Mouse (Mus musculus) midbrain, embryonic 13.5 days (tissue): Measurements from ENCODE around the gene Cwc25. TPM values are rescaled to one million over a fixed set of nuclear protein-coding genes. Genes with fewer than 3 reads are reported as not detected.

Experiments
- ATAC-seq: fragments of 200-750 bp; cut with Nextera tagmentation; 2 replicates; pipeline ENCODE4 v1.8.0; 2017; ENCODE audit warnings: mild to moderate bottlenecking, moderate TSS enrichment, moderate library complexity
- H3K27ac ChIP-seq: fragments of 300-500 bp; sonication (generic); 2 replicates; pipeline ENCODE4 v1.5.1; 2015; ENCODE audit warnings: inconsistent platforms, mild to moderate bottlenecking, moderate library complexity
- H3K27me3 ChIP-seq: fragments of 300-500 bp; sonication (generic); 2 replicates; pipeline ENCODE4 v1.6.1; 2015; ENCODE audit warnings: mild to moderate bottlenecking, inconsistent platforms
- H3K36me3 ChIP-seq: fragments of 300-500 bp; sonication (generic); 2 replicates; pipeline ENCODE4 v1.6.1; 2015; ENCODE audit warnings: mild to moderate bottlenecking, inconsistent platforms
- H3K4me1 ChIP-seq: fragments of 300-500 bp; sonication (generic); replicated peaks from 2 replicates; pipeline ENCODE4 v1.6.1; 2015; ENCODE audit warnings: inconsistent platforms
- H3K4me2 ChIP-seq: fragments of 300-500 bp; sonication (generic); replicated peaks from 2 replicates; pipeline ENCODE4 v1.6.1; 2015; ENCODE audit warnings: moderate library complexity, mild to moderate bottlenecking, inconsistent platforms
- H3K4me3 ChIP-seq: fragments of 300-500 bp; sonication (generic); replicated peaks from 2 replicates; pipeline ENCODE4 v1.5.1; 2015; ENCODE audit warnings: mild to moderate bottlenecking, inconsistent platforms
- H3K9ac ChIP-seq: fragments of 300-500 bp; sonication (generic); replicated peaks from 2 replicates; pipeline ENCODE4 v1.6.1; 2015; ENCODE audit warnings: mild to moderate bottlenecking, inconsistent platforms
- H3K9me3 ChIP-seq: fragments of 300-500 bp; sonication (generic); 2 replicates; pipeline ENCODE4 v1.6.1; 2016; ENCODE audit warnings: mild to moderate bottlenecking, inconsistent platforms
- WGBS: fragments of 180-500 bp; shearing (Covaris S2); methylation state at CpG from one replicate; pipeline ENCODE4 v1.1.7; 2015; 5-methylcytosine and 5-hydroxymethylcytosine counted together
- polyA plus RNA-seq: library from polyadenylated mRNA; unstranded; fragments of >200 nt; fragmentation: Nextera tagmentation; extraction: Ambion mirVana; gene quantifications from 2 replicates; pipeline ENCODE4 v1.2.1, GENCODE M21; 2015

Cwc25 gene
- polyA plus RNA-seq, 1 experiment from 2014 or later: 19.0 TPM

DNA sequence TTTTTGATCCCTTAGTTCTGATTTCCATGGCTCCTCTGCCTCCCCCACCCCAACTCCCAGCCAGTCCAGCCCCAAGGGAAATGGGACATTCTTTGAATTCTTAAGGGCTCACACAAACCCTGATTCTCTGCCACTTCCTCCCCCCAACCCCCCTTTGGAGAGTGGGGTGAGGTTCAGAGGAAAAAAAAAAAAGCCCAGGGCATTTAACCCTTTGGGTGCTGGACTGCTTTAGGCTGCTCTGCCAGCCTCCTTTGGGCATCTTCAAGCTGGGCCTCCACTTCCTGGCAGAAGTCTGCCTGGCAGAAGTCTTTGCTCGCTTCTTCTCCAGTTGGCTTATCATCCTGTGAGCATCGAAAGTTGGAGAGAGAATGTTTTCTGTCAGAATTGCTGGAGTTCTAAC is 41.7 kb upstream of the Cwc25 start:
- Histone ChIP-seq H3K4me2 (no peak overlapping the region), H3K4me1 (peaks cover 92% of the 10 kb centered on the region), H3K27ac (0 out of 2 replicates have a peak overlapping the region, but pooled peaks have one; percentile 7), H3K27me3 (no peaks in the 10 kb centered on the region), H3K4me3 (no peak overlapping the region), H3K36me3 (peaks cover 30% of the 10 kb centered on the region), H3K9ac (no peak overlapping the region; the same call in 1 of the 2 replicates), H3K9me3 (no peaks in the 10 kb centered on the region)
- WGBS: 67% methylated on average over 2 of the region's 2 CpGs
- ATAC-seq: no peak

DNA sequence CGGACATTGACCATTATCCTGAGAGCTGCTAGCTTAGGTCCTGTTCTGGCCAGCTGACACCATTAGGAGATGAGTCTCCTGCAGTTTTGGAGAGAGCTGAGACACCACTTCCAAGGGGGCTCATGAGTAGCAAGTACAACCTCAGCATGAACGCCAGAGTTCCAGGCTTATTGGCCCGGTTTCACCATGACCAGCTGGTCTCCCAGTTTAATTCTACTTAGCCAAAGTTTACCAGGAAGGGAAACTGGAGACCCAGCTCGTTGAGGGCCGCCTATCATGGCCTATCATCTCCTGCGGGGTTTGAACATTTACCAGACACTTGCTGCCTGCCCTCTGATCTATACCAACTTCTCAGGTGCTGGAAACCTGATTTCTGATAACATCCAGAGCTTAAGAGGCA is 41.3 kb upstream of the Cwc25 start:
- ATAC-seq: no peak
- Histone ChIP-seq H3K4me2 (no peak overlapping the region), H3K9ac (no peak overlapping the region; the same call in 1 of the 2 replicates), H3K4me1 (peaks cover 89% of the 10 kb centered on the region), H3K27me3 (no peaks in the 10 kb centered on the region), H3K4me3 (no peak overlapping the region), H3K27ac (0 out of 2 replicates have a peak overlapping the region, but pooled peaks have one; percentile 7), H3K36me3 (peaks cover 30% of the 10 kb centered on the region), H3K9me3 (no peaks in the 10 kb centered on the region)
- WGBS: 59% methylated on average over 6 of the region's 6 CpGs

DNA sequence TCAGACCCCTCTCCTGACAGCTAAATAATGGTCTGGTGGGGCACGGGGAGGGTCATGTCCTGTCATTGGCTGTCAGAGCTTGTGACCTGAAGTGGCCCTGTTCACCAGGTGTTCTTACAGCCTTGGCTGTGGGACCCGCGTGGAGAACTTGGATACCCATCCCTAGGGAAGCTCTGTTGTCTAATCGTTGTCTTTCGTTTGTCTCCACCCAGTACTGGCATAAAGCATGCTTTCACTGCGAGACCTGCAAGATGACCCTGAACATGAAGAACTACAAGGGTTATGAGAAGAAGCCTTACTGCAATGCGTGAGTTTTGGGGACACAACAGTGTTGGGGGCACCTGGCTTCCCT is 40.2 kb upstream of the Cwc25 start:
- Histone ChIP-seq H3K9me3 (no peaks in the 10 kb centered on the region), H3K4me1 (peaks cover 89% of the 10 kb centered on the region), H3K4me2 (peak overlapping the region; percentile 49), H3K27ac (peak overlapping the region; percentile 80; the same call in 1 of the 2 replicates), H3K27me3 (no peaks in the 10 kb centered on the region), H3K4me3 (peak overlapping the region; percentile 20; the same call in 1 of the 2 replicates), H3K9ac (0 out of 2 replicates have a peak overlapping the region, but pooled peaks have one; percentile 51), H3K36me3 (peaks cover 30% of the 10 kb centered on the region)
- ATAC-seq: no peak
- 54% methylated on average over 7 of the region's 7 CpGs for WGBS

DNA sequence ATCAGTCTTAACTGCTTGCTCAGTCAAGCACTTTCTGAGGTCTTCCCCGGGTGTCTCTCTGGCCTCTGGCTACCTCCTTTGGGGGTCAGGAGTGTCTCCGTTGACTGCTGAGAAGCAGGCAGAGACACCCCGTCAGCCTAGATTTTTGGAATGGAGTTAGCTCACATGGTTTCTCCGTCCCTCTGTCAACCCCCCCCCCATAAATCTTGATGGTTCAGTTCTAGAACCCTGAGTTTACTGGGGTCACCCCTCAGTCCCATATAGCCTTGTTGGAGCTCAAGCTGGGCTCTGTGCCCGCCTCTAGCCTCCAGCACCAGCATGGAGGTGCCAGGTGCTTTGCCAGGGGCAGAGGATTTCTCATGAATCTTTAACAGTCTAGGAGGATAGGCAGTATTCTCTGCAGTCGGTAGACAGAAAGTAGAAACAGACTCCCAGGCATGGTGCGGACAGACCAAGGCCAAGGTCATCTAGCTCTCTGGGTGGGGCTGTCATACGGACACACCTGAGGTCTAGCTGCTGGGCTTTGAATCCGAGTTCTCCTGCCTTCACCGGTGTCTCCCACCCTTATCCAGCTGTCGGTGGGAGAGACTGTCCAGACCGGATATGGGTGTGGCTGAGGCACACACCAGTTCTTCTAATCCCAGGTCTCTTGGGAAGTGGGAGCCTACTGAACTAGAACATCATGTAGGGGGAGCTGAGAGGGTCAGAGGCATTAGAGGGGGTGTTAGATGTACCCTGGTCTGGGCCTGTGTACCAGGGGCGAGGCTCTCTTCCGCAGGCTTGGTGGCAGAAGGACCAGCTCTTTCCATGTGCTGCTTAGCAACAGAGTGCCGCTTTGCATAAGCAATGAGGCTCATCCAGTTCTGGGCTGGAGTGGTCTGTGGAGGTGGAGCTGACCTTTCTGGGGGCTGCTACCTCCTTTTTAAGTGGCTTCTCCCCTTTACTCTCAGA is 39.6 kb upstream of the Cwc25 start:
- peak; percentile 67 for ATAC-seq
- peak overlapping the region; percentile 51; the same call in 1 of the 2 replicates for H3K9ac ChIP-seq
- H3K4me3 ChIP-seq: peak overlapping the region; percentile 20
- peaks cover 30% of the 10 kb centered on the region for H3K36me3 ChIP-seq
- WGBS: 35% methylated on average over 15 of the region's 15 CpGs
- no peaks in the 10 kb centered on the region for H3K27me3 ChIP-seq
- H3K27ac ChIP-seq: peak overlapping the region; percentile 80
- H3K9me3 ChIP-seq: no peaks in the 10 kb centered on the region
- H3K4me2 ChIP-seq: peak overlapping the region; percentile 49
- H3K4me1 ChIP-seq: peaks cover 89% of the 10 kb centered on the region

DNA sequence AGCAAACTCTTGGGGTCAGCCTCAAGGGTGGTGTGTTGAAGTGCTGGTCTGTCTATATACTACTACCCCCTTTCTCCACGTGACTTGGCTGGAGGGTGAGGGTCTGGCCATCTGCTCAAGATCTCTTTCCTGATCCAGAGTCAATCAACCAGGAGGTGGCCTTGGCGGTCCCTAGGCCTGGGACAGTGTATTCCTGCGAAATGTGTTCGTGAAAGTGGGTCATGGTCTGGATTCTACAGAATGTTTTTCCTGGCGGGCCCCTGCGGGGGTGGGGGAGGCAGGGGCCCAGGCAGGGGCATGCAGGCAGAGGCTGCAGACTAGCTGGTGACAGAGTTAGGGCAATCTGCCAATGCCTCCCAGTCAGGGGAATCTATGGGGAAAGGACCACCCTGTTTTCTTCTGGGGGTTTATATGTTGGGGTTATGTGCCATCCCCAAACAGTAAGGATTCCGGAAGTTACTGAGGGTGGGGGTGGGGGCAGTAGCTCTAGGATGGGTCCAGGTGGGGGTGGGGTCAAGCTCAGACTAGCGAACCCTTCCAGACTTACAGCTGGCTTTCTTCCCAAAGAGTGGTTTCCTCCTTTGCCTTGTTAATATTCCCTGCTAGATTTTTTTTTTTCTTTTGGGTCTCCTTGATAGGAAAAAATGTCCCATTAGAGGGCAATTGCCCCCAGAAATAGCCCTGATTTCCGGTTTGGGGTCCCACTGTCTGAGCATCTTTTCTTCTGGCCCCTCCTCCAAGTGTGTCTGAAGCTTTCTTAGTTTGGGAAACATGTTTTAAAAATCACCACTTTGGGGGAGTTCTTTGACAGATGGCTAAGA is 38.7 kb upstream of the Cwc25 start:
- 40% methylated on average over 9 of the region's 9 CpGs for WGBS
- H3K4me1 ChIP-seq: peaks cover 84% of the 10 kb centered on the region
- no peaks in the 10 kb centered on the region for H3K27me3 ChIP-seq
- ATAC-seq: no peak
- H3K36me3 ChIP-seq: peaks cover 30% of the 10 kb centered on the region
- peak overlapping the region; percentile 80 for H3K27ac ChIP-seq
- peak overlapping the region; percentile 49 for H3K4me2 ChIP-seq
- H3K4me3 ChIP-seq: no peak overlapping the region
- peak overlapping the region; percentile 46; the same call in 1 of the 2 replicates for H3K9ac ChIP-seq
- H3K9me3 ChIP-seq: no peaks in the 10 kb centered on the region

DNA sequence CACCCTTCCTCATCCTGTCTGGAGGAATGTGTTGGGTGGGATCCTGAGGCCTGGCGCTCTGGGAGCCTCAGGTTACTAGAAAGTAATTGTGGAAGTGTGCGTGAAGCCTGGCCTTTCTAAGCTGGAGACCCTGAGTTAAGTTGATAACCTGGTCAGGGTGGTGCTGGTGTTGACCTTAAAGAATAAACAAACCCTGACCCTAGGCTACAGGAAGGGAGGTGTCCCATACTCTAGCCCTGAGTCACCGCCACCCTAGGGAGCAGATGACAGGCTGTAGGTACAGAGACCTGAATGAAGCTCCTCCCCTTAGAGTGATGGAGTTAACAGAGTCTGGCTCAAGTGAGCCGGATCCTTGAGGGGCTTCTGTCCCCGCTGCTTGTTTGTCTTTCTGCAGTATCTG is 37.5 kb upstream of the Cwc25 start:
- H3K4me3 ChIP-seq: no peak overlapping the region
- no peak overlapping the region for H3K9ac ChIP-seq
- WGBS: 92% methylated on average over 5 of the region's 5 CpGs
- H3K4me1 ChIP-seq: peaks cover 73% of the 10 kb centered on the region
- no peaks in the 10 kb centered on the region for H3K27me3 ChIP-seq
- H3K9me3 ChIP-seq: no peaks in the 10 kb centered on the region
- H3K36me3 ChIP-seq: peaks cover 23% of the 10 kb centered on the region
- no peak for ATAC-seq
- H3K4me2 ChIP-seq: no peak overlapping the region
- H3K27ac ChIP-seq: no peak overlapping the region

DNA sequence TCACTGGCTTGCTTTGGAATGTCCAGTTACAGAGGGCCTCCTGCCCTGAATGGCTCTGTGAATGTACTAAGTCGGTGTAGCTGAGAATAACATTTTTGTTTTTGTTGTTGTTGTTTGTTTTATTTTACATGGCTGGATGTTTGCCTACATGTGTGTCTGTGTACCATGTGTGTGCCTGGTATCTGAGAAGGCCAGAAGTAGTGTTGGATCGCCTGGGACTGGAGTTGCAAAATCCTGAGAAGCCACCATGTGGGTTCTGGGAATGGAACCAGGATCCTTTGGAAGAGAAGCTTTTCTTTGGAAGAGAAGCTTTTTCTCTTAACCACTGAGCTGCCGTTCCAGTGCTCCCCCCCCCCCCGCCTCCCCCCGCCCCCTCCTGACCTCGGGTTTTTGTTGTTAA is 36.1 kb upstream of the Cwc25 start:
- Histone ChIP-seq H3K9me3 (no peaks in the 10 kb centered on the region), H3K4me1 (peaks cover 62% of the 10 kb centered on the region), H3K27ac (no peak overlapping the region), H3K4me2 (peak overlapping the region; percentile 84), H3K27me3 (no peaks in the 10 kb centered on the region), H3K4me3 (peak overlapping the region; percentile 97; the same call in 1 of the 2 replicates), H3K9ac (peak overlapping the region; percentile 98), H3K36me3 (peaks cover 9% of the 10 kb centered on the region)
- WGBS: 36% methylated on average over 6 of the region's 6 CpGs
- no peak for ATAC-seq

DNA sequence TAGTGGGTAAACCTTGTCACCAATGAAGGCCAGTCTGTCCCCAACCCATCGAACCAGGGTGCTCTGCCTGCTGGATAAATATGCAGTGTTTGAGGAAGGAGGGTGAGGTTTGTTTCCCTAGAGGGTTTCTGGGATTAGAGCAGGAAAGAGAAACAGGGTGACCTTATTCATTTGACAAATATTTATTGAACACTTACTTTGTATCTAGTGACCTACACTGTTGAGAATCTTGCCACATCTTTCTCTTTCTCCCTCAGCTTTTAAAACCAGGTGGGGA is 35.8 kb upstream of the Cwc25 start:
- WGBS: 54% methylated on average over 1 of the region's 1 CpGs
- peaks cover 7% of the 10 kb centered on the region; the same call in 1 of the 2 replicates for H3K36me3 ChIP-seq
- peak overlapping the region; percentile 97; the same call in 1 of the 2 replicates for H3K4me3 ChIP-seq
- peak overlapping the region; percentile 98 for H3K9ac ChIP-seq
- H3K4me2 ChIP-seq: peak overlapping the region; percentile 84
- no peak overlapping the region for H3K27ac ChIP-seq
- no peaks in the 10 kb centered on the region for H3K9me3 ChIP-seq
- no peak for ATAC-seq
- peaks cover 60% of the 10 kb centered on the region for H3K4me1 ChIP-seq
- H3K27me3 ChIP-seq: no peaks in the 10 kb centered on the region

DNA sequence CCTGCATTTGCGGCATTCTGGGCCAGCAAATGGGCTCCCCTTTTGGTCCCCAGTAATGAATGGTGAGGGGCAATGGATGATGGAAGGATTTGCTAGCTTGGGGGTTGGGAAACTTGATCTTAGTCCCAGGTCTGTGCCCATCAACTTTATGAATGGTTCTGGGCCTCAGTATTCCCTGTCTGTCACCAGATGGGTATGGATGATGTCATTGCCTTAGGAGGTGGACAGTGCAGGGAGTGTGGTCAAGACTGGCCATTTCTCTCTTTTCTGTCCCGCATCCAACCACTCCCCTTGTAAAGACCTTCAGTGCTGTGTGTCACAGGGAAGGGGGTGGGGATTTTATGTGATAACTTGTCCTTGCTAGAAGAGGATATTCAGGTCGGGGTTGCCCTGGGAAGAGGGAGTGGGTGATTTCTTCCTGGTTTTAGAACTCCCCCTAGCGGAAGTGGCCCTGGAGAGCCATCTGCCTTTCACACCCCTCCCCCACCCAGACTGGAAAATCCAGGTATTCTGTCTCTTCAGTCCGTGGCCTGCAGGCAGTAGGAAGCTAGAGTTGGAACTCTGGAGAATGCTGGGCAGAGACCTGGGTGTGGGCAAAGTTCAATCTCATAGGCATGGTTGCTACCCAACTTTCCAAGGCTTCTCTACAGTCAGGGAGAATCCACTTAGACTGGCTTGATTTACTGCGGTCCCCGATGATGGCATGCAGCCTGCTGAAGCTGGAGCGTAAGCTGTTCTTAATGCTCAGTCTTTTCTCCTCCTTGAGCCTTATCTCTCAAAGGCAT is 35.2 kb upstream of the Cwc25 start:
- 29% methylated on average over 8 of the region's 8 CpGs for WGBS
- Histone ChIP-seq H3K27me3 (no peaks in the 10 kb centered on the region), H3K9me3 (no peaks in the 10 kb centered on the region), H3K4me3 (peak overlapping the region; percentile 97), H3K36me3 (0 out of 2 replicates have a peak, but pooled peaks cover 1% of the 10 kb centered on the region), H3K4me1 (peaks cover 55% of the 10 kb centered on the region), H3K27ac (peak overlapping the region; percentile 97), H3K9ac (peak overlapping the region; percentile 98), H3K4me2 (peak overlapping the region; percentile 84)
- ATAC-seq: no peak

DNA sequence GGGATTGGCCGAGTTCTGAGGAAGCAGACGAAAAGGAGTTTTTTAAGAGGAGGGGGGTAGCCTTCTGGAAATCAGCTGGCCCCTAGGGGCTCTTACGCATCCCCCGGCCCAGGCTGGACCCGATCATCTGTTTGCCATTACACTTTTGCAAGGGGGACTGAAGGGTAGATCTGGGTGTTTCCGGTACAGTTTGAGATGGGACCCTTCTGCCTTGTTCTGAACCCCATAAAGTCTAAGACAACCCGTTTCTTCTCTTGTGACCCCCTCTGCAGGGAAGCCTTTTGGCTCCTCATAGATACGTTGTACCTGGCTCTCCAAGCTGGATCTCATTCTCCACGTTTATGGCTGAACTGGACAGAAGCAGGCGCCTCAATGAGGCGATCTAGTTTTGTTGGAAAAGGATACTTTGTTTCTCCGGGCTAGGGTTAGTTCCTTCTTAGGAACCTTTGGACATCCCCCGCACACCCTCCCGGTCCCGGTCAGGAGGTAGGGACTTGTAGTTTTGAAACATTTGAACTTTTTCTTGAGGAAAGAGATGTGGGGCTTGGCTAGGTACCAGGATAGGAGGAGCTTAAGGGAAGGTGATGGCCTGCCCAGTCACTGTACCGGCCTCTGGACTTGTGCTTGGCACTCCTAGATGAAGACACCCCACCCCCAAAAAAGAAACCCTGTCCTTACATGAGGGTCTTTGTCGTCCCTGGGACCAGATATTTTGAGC is 34.5 kb upstream of the Cwc25 start:
- ATAC-seq: no peak
- Histone ChIP-seq H3K9ac (peak overlapping the region; percentile 98), H3K4me3 (peak overlapping the region; percentile 97), H3K9me3 (no peaks in the 10 kb centered on the region), H3K4me2 (peak overlapping the region; percentile 84), H3K4me1 (peaks cover 47% of the 10 kb centered on the region), H3K36me3 (no peaks in the 10 kb centered on the region), H3K27ac (peak overlapping the region; percentile 97), H3K27me3 (no peaks in the 10 kb centered on the region)
- 7% methylated on average over 17 of the region's 17 CpGs for WGBS
